Mouse (Mus musculus): ENCODE results near the gene Slc16a8. TPM values are rescaled to one million over a fixed set of nuclear protein-coding genes. Genes with fewer than 3 reads are reported as not detected.

Slc16a8 gene
- not detected in 2 replicates for total RNA-seq (2017)

- no peak for ATAC-seq (ENCODE audit: extremely low read depth, insufficient number of reproducible peaks, low FRiP score, poor library complexity, severe bottlenecking)
Measured at GRCm38 (mm10) chr15:79254661-79255060, at the start of gene Slc16a8. Gene Slc16a8 (minus strand): TSS chr15:79254761.

DNA sequence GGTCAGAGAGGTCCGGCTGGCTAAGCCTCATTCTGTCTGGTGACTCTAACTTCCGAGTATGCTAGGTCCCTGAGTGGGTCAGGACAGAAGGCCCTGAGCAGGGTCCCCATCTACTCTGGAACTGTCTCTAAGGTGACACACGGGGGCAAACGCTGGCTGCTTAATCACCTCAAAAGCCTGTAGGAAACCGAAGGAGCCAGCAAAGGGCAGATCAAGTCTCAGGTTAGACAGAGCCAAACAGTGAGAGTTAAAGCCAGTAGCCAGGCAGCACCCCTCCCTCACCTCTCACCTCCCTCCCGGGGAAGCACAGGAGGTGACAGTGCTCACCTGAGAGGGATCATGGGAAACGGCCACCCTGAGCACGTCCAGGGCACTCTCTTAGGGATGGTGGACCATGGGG, 49.2 kb upstream of the Slc16a8 start:
- no peak for ATAC-seq (ENCODE audit: extremely low read depth, insufficient number of reproducible peaks, low FRiP score, poor library complexity, severe bottlenecking)

DNA sequence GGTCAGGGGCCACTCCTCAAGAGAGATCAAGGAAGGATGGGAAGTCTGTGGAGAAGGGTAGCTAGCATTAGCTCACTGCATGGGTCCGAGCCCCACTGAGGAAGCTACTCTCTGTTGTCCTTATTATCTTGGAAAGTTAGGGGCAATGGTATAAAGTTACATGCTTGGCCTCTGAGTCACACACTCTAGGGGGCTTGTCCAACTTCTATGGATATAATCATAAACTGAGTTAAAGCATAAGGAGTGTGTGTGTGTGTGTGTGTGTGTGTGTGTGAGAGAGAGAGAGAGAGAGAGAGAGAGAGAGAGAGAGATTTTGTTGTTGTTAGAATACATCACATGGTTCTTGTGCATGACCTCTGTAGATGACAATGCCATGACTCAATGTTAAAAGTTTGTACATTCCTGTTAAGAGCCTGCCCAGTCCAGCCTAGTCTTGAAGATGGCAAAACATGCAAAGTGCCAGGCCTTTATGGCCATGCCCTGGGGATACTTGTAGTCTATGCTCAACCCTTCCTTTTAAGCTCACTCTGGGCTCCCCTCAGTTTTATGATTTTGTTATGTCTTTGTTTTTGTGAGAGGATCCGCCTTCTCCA, 45.1 kb upstream of the Slc16a8 start:
- no peak for ATAC-seq (ENCODE audit: extremely low read depth, insufficient number of reproducible peaks, low FRiP score, poor library complexity, severe bottlenecking)

GRCm38 (mm10) chr15:79298553-79298952, 44.0 kb upstream of the Slc16a8 start:
- no peak for ATAC-seq (ENCODE audit: extremely low read depth, insufficient number of reproducible peaks, low FRiP score, poor library complexity, severe bottlenecking)

DNA sequence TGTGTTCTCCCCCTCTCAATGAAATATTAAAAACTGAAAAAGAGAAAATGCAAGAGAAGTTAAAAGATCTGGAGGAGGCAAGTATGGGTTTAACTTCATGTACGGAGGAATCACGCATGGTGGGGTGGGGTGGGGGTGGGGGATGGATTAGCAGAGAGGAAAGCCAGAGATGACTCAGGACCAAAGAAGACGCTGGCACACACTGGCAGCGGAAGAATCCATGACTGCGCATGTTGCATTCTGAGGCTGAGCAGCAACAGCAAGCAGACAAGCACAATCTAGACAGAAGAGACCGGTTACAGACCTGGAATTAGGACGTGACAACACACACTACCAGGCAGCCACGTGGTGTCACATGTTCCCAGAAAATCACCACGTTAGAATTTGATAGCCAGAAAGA, 38.2 kb upstream of the Slc16a8 start:
- ATAC-seq (ENCODE audit: extremely low read depth, insufficient number of reproducible peaks, low FRiP score, poor library complexity, severe bottlenecking) = no peak

- no peak for ATAC-seq (ENCODE audit: extremely low read depth, insufficient number of reproducible peaks, low FRiP score, poor library complexity, severe bottlenecking)
Measured at GRCm38 (mm10) chr15:79290340-79290739, 35.8 kb upstream of the Slc16a8 start.

DNA sequence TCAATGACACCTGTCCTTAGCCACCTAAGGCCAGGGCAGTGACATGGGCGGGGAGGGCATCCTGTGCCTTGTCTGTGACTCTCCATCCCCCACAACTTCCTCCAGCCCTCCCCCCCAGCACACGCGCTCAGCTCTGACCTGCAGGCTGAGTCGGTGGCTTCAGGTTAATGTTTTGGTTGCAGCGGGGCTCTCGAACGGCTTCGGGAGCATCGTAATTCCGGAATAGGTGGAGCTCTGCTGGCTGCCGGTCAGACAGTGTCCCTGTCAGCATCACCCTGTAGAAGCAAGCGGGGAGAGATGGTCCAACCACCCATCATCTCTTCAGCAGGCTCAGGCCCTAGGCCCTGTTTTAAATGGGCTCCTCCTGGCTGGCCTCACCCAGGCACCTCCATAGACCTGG, 34.9 kb upstream of the Slc16a8 start:
- ATAC-seq (ENCODE audit: extremely low read depth, insufficient number of reproducible peaks, low FRiP score, poor library complexity, severe bottlenecking) = no peak

DNA sequence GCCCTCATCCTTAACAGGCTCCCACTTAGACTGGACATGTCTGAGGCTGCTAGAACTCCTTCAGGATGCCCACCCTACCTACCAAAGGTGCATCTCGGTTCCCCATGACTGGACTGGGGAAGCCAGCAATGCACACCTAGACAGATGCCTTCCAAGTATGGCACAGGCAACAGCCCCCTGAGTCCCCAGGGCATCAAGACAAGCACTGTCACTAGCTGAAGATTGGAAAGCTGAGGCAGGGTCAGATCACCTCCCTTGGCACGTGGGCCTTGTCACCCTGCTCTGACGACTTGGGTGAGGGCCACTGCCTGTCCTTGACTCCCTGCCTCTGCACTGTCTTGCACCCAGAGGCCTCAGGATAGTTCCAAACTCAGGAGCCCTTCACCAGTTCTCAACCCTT, 33.8 kb upstream of the Slc16a8 start:
- no peak for ATAC-seq (ENCODE audit: extremely low read depth, insufficient number of reproducible peaks, low FRiP score, poor library complexity, severe bottlenecking)

DNA sequence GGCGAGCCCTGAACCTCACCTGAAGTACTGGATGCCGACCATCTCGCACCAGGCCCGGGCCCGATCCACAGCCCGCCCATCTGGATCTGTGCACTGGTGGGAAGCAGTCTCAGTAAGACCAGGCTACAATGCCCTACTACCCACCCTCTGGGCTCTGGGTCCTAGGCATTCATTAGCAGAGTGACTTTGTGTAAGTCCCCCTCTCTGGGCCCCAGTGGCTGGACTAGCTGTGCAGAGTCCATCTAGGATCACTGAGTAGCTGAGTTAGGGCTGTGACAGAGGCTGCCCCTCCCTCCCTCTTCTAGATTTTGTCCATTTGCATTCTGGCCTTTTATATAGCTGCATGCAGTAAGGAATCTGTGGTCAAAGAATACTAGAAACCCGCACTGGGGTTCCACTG, 32.5 kb upstream of the Slc16a8 start:
- ATAC-seq (ENCODE audit: extremely low read depth, insufficient number of reproducible peaks, low FRiP score, poor library complexity, severe bottlenecking) = no peak

- no peak for ATAC-seq (ENCODE audit: extremely low read depth, insufficient number of reproducible peaks, low FRiP score, poor library complexity, severe bottlenecking)
Measured at GRCm38 (mm10) chr15:79286141-79286540, 31.6 kb upstream of the Slc16a8 start.

DNA sequence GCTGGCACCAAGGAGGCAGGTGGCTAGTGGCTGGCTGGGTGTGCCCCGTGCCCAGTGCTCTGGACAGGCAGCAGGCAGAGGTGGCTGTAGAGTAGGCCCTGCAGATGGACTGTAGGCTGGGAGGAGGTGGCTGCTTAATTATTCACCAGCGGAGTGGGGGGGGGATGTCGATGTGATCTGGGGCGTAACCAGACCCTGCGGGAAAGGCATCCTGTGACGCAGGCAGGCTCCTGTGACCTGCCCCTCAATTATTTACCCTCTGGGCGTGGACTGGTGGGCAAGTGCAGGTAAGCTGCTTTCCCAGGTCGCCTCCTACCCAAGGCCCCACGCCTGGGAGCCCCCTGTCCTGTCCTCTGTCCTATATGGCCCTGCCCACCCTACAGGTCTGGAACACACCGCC, 30.8 kb upstream of the Slc16a8 start, which contains the start of gene Baiap2l2:
Gene Baiap2l2 (minus strand): TSS at position 139 of the 400 bp plus-strand sequence.
- ATAC-seq (ENCODE audit: extremely low read depth, insufficient number of reproducible peaks, low FRiP score, poor library complexity, severe bottlenecking) = no peak

DNA sequence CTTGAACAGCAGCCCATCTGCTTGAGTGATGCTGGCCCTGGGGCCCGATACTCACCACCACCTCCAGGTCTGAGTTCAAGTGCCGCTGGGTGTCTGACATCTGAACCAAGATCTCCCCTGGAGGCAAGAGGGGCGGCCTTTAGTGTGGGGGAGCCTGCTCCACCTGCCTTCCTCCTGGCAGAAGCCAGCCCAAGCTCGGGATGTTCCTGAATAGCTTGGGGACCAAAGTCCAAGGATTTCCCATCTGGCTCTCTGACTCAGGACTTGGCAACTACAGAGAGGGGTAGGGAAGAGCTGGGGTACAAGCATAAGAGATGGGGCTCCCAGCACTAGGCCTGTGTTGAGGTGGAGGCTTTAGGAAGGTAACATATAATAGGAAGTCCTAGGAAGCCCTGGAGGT, 28.8 kb upstream of the Slc16a8 start:
- no peak for ATAC-seq (ENCODE audit: extremely low read depth, insufficient number of reproducible peaks, low FRiP score, poor library complexity, severe bottlenecking)

- ATAC-seq (ENCODE audit: extremely low read depth, insufficient number of reproducible peaks, low FRiP score, poor library complexity, severe bottlenecking) = no peak
Measured at GRCm38 (mm10) chr15:79282434-79282833, 27.9 kb upstream of the Slc16a8 start.

DNA sequence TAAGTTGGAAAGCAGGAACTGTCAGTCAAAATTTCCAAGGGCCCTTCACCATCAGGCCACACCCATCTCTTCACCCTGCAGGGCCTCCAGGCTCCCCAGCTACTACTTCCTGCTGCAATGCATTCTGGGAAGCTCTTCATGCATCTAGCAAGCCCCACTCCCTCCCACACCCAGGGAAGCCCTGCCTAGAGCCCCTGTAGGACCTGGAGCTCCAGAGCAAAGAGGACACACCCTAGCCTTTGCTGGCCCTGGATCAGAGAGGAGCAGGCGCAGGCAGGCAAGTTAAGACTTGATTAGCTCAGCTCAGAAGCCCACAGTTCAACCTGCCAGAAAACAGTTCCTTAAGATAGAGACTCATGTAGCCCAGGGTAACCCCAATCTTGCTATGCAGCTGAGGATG, 26.8 kb upstream of the Slc16a8 start:
- no peak for ATAC-seq (ENCODE audit: extremely low read depth, insufficient number of reproducible peaks, low FRiP score, poor library complexity, severe bottlenecking)

GRCm38 (mm10) chr15:79280850-79281249, 26.3 kb upstream of the Slc16a8 start:
- no peak for ATAC-seq (ENCODE audit: extremely low read depth, insufficient number of reproducible peaks, low FRiP score, poor library complexity, severe bottlenecking)

GRCm38 (mm10) chr15:79280209-79280608, 25.6 kb upstream of the Slc16a8 start:
- no peak for ATAC-seq (ENCODE audit: extremely low read depth, insufficient number of reproducible peaks, low FRiP score, poor library complexity, severe bottlenecking)

DNA sequence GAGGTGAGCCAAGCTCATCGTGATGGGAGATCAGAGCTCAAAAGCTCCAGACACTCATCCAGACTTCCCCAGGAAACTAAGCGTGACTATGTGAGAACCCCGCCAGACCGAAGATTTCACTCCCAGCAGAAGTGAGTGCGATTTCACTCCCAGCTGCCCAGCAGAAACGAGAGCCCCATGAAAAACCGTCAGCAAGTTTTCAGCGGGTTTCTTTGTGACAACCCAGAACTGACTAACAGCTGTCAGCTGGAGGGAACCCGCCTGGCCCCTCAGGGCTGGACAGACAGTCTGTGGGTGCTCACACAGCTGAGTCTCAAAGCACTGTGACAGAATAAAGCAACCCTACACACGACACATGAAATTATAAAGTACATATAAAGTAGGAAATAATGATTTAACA, 23.2 kb upstream of the Slc16a8 start:
- no peak for ATAC-seq (ENCODE audit: extremely low read depth, insufficient number of reproducible peaks, low FRiP score, poor library complexity, severe bottlenecking)

DNA sequence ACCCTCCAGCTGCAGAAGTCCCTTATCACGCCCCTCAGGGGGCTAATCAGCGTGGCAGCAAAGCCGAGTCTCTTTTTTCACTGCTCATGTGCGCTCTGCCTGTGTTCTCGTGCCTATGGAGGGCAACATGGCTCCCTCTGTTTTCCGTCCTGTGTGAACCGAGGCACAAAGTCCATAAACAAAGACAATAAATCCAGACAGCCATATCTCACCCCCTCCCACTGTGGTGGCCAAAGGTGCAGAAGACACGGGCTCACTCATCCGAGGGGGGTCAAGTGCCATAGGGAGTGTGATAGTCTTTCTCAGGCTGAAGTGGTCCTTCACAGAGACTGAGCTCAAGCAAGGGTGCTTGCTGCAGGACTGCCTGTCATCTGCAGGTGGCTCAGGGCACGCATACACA, 18.5 kb upstream of the Slc16a8 start:
- no peak for ATAC-seq (ENCODE audit: extremely low read depth, insufficient number of reproducible peaks, low FRiP score, poor library complexity, severe bottlenecking)

DNA sequence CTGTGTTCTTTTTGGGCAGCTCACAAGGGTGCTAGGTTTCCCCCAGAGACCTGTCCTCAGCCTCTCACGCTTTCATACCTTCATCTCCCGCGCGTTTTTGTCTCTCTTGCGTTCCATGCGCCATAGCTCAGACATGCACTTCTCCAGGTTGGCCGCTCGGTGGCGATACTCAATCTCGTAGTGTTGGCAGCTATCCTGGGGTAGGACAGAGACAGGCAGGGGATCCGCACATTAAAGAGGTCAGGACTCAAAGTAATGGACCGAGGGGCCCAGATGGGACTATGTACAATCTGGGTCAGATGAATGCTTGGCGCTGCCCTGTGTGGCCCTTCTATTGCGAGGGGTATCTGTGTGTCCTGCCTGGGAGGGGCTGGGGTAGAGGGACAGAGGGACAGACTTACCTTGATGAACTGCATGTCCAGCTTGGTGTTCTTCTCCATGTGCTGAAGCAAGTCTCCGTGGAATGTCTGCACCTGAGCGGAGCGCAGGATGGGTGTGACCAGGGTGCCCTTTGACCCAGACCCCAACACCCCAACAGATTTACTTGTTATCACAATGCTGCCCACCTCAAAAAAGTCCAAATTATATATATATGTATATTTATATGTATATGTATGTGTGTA, 16.7 kb upstream of the Slc16a8 start:
- ATAC-seq (ENCODE audit: extremely low read depth, insufficient number of reproducible peaks, low FRiP score, poor library complexity, severe bottlenecking) = peak; percentile 58

DNA sequence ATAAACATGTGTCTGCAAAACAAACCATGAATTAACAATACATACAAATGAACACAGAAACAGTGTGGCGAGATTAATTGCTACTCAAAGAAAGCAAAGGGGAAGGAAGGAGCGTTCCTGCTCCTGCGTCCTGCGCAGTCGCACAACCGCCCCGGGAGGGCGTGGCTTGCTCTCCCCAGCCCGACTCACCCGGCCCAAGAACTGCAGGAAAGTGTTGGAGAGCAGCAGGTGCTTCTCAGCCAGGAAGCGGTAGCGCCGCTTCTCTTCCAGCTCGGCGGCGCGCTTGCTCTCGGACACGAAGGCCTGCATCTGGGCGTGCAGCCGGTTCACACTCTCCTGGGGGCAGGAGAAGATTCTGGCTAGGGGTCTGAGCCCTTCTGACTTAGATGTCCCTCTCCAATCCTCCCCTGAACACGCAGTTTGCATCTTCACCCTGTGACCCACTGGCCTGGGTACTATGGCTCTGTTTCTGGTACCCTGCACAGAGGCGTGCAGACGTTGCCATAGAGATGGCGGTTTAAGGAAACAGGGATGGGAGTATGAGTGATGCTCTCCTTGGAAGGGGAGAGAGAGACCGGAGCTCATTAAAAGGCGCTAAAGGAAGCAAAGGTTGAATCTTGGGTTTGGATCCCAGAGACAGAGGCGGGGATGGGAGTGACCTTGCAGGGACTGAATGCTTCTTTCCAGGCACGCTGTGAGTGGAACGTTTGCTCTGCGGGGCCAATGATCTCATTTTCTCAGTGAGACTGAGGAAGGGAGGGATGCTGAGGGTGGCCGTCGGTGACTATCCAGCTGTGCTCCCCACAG, 16.0 kb upstream of the Slc16a8 start:
- ATAC-seq (ENCODE audit: extremely low read depth, insufficient number of reproducible peaks, low FRiP score, poor library complexity, severe bottlenecking) = peak; percentile 58

Measured in neutrophil, adult 5-6 weeks (primary cell).